Mouse (Mus musculus): ENCODE measurements around the gene Gm10800. TPM values are rescaled to one million over a fixed set of nuclear protein-coding genes. Genes with fewer than 3 reads are reported as not detected.

Gene Gm10800
- 0.37 TPM in 1 of 2 replicates, not detected in the other for polyA plus RNA-seq (2012; rRNA removed)

DNA sequence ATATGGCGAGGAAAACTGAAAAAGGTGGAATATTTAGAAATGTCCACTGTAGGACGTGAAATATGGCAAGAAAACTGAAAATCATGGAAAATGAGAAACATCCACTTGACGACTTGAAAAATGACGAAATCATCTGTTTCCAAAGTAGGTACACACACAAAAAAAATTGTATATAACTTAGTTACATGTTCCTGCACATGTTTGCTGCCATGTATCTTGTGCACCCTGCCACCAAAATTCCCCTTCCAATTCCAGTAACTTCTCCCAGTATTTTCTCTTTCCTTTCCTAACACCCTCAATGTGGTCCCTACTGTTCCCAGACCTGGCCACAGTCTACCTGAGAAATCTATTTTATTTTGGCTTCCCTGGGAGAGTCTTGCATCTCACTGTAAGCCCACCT, at the start of gene Gm10800:
Gene Gm10800 (minus strand): TSS at position 101 of the 400 bp plus-strand sequence.

DNA sequence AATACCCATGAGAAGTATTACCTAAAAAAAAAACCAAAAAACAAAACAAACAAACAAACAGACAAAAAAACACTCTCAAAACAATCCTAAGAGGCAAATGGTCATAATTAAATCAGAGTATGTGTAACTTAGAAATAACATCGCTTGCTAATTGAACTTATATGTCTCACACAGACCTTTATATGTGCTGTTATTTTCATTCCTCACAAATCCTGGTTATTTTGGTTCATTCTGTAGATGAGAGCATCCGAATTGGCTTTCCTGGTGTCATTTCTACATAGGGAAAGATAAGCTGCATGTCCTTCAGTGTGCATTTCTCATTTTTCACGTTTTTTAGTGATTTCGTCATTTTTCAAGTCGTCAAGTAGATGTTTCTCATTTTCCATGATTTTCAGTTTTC, 5.2 kb downstream of the Gm10800 start, which contains the start of gene Gm10801:
Gene Gm10801 (plus strand): TSS at position 301 of the 400 bp plus-strand sequence.

Other genes starting within 250 kb of the Gm10800 start
- not detected in 2 replicates for gene Gm10801, start 5.1 kb downstream of the Gm10800 start, polyA plus RNA-seq (2012; rRNA removed)